Mouse (Mus musculus) activated CD4-positive, CD25-positive, alpha-beta regulatory T cell (primary cell): Measurements from ENCODE around the gene Rabif. TPM values are rescaled to one million over a fixed set of nuclear protein-coding genes. Genes with fewer than 3 reads are reported as not detected.

Experiments
- polyA plus RNA-seq, 2 experiments: library from polyadenylated mRNA; unstranded; fragments of 100-300 nt; shearing (Covaris generic); gene quantifications; one replicate each; pipeline ENCODE4 v1.2.1; 2017

The Rabif gene
- 10 to 100 TPM; 42.6 to 45.4 TPM for polyA plus RNA-seq

GRCm38 (mm10) chr1:134494428-134495215, at the start of gene Rabif:
Gene Rabif, plus strand, starts transcription at chr1:134494648.

DNA sequence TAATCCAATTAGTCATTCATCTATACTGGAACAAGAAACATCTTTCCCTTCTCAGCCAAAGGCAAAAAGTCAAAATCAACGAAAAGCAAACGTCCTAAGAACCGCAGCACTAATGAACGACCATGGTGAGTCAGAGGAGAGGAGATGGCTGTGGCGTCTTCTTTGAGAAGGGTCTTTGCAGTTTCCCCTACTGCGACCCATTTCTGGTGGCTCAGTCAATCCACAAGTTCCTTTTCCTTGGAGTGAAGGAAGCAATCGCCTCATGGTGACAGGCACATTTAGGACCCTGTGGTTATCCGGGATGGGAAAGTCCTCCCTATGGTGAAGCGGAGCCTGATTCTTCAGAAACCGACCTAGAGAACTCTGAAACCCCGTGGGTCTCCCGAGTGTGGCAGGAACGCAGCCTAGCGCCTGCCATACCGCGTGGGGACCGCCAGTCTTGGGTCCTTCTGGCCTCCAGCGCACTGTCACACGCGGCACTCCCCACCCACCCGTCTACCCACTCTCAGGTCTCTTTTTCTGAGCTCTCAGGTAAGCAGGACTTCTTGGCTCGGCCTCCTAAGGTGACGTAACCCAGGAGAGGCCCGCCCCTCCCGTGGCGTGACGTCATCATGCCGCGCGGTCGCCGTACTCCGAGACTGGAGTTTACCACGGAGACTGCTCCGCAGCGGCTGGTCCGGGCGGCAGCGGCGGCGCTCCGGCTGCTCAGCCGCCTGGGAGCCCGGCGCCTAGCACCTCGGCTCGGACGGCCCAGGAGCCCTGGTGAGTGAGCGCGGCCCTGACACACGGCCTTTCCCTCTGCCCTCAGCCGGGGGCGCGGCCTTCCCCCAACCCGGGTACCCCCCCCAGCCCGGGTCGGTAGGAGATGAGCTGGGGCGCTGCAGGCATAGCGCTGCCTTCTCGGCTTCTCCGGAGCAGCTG, 39.3 kb upstream of the Rabif start, which contains the start of gene Klhl12:
TSS of gene Klhl12 (plus strand) at position 628 of the 921 bp plus-strand sequence.

GRCm38 (mm10) chr1:134549632-134550132, 55.2 kb downstream of the Rabif start, which contains the start of gene Mgat4e:
Gene Mgat4e, minus strand, starts transcription at chr1:134549682.

Other genes with a start within 250 kb of the Rabif start
- not detected for gene Myog, start 204.7 kb upstream of the Rabif start, polyA plus RNA-seq
- under 1 TPM in 1 of 2 experiments, not detected in 1; 0.32 TPM for gene Ppfia4, start 161.7 kb upstream of the Rabif start, polyA plus RNA-seq
- gene Tmem183a, start 132.7 kb upstream of the Rabif start, polyA plus RNA-seq, result 10 to 100 TPM; 59.5 to 62.0 TPM
- not detected for gene 4933406M09Rik, start 108.7 kb upstream of the Rabif start, polyA plus RNA-seq
- 10 to 100 TPM; 19.6 to 21.5 TPM for gene Cyb5r1, start 89.1 kb upstream of the Rabif start, polyA plus RNA-seq
- gene Adipor1, start 79.3 kb upstream of the Rabif start, polyA plus RNA-seq, result 10 to 100 TPM; 74.3 to 93.2 TPM
- 10 to 100 TPM; 17.2 to 19.3 TPM for gene Klhl12, start 39.1 kb upstream of the Rabif start, polyA plus RNA-seq
- gene Mgat4e, start 55.0 kb downstream of the Rabif start, polyA plus RNA-seq, result not detected
- 10 to 100 TPM; 39.9 to 46.3 TPM for gene Kdm5b, start 65.5 kb downstream of the Rabif start, polyA plus RNA-seq
- gene Syt2, start 152.0 kb downstream of the Rabif start, polyA plus RNA-seq, result under 1 TPM in 1 of 2 experiments, not detected in 1; 0.22 TPM